Mouse (Mus musculus): ENCODE results near the gene Raet1e.
A peak's percentile ranks its signal among the peaks of the same experiment; 100 is the strongest.
"Not testable (repeated sequence)": the region's sequence is repeated elsewhere in the genome, so short reads cannot be mapped to it uniquely, and the experiment has no call there.

Gene Raet1e

DNA sequence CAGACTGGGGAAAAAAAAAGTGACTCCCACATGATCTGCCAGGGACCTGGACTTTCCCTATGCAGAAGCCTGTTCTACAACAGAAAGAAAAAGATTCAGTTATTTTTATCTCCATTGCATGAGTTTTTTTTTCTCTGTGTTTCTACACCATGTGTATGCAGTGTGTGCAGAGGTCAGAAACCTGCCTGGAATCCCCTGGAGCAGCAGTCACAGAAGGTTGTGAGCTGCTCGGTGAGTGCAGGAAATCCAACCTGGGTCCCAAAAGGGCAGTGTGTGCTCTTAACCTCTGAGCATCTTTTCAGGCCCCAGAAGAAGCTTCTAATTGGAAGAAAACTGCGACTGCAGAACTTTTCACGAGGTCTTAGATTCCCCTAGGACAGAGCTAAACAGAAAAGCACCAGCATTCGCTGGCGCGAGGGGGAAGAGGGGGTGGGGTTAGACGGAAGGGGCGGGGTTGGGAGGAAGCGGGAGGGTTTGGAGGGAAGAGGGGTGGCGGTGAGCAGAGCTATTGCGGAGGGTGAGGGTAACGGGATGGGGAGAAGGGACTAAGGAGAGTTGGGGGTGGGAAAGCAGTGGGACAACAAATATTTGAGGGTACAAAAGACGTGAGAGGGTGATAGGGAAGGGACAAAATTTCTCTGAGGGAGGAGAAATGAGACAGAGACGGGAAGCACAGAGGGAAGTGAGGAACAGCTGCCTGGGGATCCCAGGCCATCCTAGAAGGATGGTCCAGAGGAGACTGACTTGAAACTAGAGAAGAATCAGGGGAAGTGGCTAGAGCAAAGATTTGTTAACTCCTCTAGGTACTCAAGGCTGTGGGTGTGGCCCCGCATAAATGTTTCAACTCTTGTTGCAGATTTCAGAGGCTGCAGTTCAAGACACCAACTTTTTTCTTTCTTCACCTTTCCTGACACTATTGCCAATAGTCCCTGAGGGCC is 203.3 kb downstream of the Raet1e start:
- DNase-seq (ENCODE audit: low spot score), result not testable (repeated sequence)

DNA sequence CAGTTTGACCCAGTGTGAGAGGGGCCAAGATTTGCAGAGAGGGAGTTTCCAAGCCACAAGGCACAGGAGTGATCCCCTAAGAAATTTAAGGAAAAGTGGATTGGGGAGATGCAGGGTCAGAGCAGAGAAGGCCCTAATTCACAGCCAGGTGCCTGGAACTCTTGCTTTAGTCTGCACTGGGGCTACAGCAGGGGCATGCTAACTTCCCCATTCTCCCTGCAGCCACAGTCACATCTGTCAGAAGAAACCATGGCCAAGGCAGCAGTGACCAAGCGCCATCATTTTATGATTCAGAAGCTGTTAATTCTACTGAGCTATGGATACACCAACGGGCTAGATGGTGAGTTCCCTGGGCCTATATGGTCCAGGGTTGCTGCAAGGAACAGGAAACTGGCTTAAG is 204.1 kb downstream of the Raet1e start:
- not testable (repeated sequence) for DNase-seq (ENCODE audit: low spot score)

DNA sequence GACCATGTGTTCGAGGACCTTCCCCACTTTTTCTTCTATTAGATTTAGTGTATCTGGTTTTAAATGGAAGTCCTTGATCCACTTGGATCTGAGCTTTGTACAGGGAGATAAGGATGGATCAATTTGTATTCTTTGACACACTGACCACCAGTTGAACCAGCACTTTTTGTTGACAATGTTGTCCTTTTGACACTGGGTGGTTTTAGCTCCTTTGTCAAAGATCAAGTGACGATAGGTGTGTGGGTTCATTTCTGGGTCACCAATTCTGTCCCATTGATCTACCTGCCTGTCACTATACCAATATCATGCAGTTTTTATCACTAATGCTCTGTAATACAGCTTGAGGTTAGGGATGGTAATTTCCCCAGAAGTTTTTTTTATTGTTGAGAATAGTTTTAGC is 206.5 kb downstream of the Raet1e start:
- not testable (repeated sequence) for DNase-seq (ENCODE audit: low spot score)

DNA sequence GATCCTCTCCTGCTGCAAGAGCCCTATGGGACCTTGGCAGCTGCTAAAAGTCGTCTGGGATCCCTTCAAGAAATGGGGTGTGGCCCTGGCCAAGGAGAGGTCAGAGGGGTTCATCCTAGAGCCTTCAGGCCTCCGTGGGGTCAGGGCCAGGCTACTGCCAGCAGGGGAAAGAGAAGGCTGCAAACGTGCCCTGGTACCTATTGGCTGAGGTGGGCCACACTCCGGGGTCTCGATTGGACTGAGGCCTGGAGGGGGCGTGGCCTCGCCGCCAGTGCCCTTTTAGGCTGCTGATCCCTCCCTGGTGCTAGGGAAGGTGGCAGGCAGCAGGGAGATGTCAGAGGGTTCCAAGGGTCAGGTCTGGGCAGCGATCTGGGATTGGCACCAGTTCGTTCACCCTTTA is 222.9 kb downstream of the Raet1e start:
- not testable (repeated sequence) for DNase-seq (ENCODE audit: low spot score)

GRCm38 (mm10) chr10:22390146-22390545 is 231.8 kb downstream of the Raet1e start:
- not testable (repeated sequence) for DNase-seq (ENCODE audit: low spot score)

- not testable (repeated sequence) for DNase-seq (ENCODE audit: low spot score)
Measured at GRCm38 (mm10) chr10:22391616-22392015, 233.2 kb downstream of the Raet1e start.

DNA sequence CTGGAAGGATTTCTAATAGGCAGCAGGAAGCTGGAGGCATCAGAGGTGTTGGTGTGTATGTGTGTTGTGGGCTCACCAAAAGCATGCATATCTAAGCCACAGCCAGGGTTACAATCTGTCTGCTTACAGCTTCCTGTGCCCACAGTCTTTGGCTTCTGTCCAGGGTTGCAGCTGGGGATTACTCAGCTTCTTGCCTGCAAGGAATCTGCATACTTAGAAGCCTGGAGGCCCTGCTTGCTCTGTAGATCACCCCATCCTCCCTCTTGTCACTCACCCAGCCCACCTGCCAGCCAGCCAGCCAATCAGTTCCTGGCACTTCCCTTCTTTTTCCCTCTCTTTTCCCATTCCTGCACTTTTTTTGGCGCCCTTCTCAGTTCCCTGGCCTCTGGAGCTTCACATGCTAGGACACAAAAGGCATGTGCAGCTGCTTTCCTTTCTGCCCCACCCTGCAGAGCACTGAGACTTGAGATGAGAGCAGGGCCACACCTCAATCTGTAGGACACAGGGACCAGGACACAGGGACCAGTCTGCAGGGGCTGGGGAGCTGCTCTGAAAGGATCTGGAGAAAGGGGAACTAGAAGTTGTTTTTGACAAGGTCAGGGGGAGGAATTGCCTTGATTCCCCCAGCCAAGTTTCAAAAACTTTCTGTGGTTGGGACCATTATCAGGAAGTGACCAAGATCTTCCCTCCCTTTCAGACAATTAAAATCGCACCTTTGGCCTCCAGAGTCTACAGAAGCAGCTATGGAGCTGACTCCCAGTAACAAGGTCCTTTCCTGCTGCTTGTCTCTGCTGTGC is 234.9 kb downstream of the Raet1e start:
- not testable (repeated sequence) for DNase-seq (ENCODE audit: low spot score)

DNA sequence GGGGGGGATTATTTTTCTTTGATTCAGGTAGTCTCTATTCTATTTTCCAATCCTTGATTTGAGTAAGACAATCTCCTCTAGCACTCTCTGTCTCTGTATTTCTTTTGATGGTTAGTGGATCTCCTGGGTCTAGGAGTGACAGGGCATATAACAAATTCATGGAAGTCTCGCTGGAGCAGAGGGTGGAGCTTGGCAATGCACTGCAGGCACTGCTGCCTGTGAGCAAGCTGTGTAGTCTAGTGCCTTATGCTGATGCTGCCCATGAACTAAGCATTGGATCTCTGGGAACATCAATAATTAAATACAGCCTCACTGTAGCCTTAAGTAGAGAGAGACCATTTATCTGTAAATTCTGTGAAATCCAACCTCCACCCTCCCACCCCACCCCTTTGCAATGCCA is 238.3 kb downstream of the Raet1e start:
- DNase-seq (ENCODE audit: low spot score), result not testable (repeated sequence)

- DNase-seq (ENCODE audit: low spot score), result peak; percentile 46
Measured at GRCm38 (mm10) chr10:22402225-22402917, 244.0 kb downstream of the Raet1e start.

DNA sequence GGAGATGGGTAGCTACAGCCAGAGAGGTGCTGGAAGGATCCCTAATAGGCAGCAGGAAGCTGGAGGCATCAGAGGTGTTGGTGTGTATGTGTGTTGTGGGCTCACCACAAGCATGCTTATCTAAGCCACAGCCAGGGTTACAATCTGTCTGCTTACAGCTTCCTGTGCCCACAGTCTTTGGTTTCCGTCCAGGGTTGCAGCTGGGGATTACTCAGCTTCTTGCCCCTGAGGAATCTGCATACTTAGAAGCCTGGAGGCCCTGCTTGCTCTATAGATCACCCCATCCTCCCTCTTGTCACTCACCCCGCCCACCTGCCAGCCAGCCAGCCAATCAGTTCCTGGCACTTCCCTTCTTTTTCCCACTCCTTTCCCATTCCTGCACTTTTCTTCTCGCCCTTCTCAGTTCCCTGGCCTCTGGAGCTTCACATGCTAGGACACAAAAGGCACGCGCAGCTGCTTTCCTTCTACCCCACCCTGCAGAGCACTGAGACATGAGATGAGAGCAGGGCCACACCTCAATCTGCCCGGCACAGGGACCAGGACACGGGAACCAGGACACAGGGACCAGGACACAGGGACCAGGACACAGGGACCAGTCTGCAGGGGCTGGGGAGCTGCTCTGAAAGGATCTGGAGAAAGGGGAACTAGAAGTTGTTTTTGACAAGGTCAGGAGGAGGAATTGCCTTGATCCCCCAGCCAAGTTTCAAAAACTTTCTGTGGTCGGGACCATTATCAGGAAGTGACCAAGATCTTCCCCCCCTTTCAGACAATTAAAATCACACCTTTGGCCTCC is 255.5 kb downstream of the Raet1e start:
- DNase-seq (ENCODE audit: low spot score), result peak; percentile 40
